Mouse (Mus musculus): Measurements from ENCODE around the gene Car15. TPM values are rescaled to one million over a fixed set of nuclear protein-coding genes. Genes with fewer than 3 reads are reported as not detected.

Gene Car15
- total RNA-seq, 2 experiments from 2014 or later = 0.83 to 0.98 TPM

DNA sequence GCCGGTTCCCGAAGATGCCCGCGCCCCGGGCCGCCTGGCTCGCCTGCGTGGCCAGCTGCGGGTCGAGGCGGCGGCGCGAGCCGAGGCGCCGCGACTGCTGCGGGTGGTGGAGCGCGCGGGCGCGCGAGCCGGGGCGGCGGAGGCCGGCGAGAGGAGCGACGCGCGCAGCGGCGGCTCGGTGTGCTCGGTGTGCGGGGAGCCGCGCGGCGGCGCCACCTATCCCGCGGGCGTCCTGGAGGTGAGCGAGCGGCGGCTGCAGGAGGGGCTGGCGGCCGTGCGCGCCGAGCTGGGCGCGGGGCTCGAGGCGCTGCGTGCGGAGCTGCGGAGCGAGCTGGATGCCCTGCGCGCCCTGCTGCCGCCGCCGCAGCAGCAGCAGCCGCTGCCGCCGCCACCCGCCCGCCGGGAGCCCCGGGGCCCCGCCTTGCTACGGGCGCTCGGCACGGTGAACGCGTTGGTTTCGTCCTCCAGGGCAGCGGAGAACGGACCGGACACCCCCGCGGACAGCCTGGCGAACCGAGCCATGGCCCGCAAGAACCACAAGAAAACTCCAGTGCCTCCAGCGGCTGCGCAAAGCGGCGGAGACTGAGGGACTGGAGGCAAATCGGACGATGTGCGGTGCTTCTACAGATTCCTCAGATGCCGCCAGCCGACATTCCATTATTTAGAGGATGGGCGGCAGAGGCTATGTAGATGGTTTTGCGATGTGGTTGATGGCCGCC, 4.3 kb downstream of the Car15 start:
- DNase-seq (ENCODE audit: low spot score in 2 of 2) = no peak

- DNase-seq (ENCODE audit: low spot score in 2 of 2) = no peak
Observed at GRCm38 (mm10) chr16:17833321-17833680, 4.9 kb downstream of the Car15 start.

GRCm38 (mm10) chr16:17832821-17833220, 5.3 kb downstream of the Car15 start, which contains the start of gene B830017H08Rik:
Gene B830017H08Rik (plus strand): TSS chr16:17833121.
- DNase-seq (ENCODE audit: low spot score in 2 of 2) = no peak

DNA sequence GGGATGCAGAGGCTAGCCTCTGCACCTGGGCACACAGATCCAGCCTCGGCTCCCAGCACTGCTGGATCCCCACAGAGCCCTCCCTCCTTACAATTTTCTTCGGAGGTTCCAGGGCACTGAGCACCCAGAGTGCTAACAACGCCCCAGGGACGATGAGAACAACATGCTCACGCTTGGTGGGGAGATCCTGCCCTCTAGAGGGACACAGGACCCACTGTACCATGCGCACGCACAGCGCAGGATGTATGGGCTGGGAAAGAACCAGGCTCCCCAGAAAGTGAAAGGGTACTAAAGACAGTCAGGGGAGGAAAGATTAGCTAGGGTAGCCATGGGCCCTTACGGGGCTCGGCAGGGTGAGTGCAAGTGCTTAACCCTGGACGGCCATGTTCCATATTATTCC, 6.4 kb downstream of the Car15 start:
- DNase-seq (ENCODE audit: low spot score in 2 of 2) = no peak

DNA sequence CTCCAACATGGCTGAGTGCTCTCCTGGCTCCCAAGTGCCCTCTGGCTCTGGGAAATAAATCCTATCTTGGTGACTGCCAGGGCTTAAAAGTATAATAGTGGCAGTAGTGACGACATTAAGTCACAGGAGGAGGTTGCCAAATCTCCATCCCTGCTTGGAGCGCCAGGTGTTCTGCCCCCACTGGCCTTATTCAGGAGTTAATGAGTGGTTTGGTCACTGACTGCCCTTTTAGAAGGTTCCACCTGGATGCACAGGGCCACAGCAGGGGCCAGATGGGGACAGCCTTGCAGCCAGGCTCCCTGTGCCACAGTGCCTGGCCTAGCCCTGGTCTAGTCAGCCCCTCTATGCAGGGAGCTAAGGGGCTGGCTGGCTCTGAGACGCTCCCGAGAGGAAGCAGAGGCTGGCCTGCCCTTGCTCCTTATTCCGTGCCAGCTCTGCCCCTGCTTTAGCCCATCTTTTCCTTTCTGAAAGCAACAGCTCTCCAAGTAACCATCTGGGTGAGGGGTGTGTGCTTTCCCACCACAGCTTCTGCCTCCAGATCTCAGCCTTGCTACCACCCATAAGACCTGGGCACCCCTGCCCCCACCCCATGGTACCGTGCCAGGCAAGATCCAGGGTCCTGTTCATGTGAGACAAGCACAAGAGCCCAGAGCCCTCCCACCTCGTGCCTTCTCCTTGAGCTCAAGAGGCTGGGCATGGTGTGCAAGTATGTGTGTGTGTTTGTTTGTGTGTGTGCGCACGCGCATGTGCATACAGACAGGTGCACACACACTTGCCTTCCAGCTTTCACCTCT, 7.6 kb downstream of the Car15 start:
- DNase-seq (ENCODE audit: low spot score in 2 of 2) = no peak

- no peak for DNase-seq (ENCODE audit: low spot score in 2 of 2)
Observed at GRCm38 (mm10) chr16:17828867-17829266, 9.3 kb downstream of the Car15 start.

- no peak for DNase-seq (ENCODE audit: low spot score in 2 of 2)
Observed at GRCm38 (mm10) chr16:17828229-17828628, 9.9 kb downstream of the Car15 start.

DNA sequence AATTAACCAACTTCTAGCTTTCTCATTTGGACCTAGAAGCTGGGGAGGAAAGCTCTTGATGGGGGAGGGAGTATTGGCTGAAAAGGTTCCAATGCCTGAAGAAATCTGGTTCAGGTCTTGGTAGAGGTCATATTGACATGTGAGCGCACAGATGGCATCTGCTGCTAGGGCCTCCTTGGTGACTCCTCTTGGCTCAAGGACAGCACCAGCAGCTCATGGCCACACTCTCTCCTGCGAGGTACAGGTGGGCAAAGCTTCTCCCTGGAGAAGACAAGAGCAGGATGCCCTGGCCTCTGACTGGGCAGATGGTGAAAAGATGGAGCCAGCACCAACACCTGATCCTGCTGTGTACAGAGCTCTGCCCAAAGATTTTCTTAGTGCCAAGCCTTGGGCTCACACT, 11.7 kb downstream of the Car15 start:
- no peak for DNase-seq (ENCODE audit: low spot score in 2 of 2)

GRCm38 (mm10) chr16:17816528-17816927, 21.6 kb downstream of the Car15 start:
- DNase-seq (ENCODE audit: low spot score in 2 of 2) = no peak

- DNase-seq (ENCODE audit: low spot score in 2 of 2) = peak in 1 of 2 experiments; percentile 71
Observed at GRCm38 (mm10) chr16:17815411-17816402, 22.5 kb downstream of the Car15 start.

DNA sequence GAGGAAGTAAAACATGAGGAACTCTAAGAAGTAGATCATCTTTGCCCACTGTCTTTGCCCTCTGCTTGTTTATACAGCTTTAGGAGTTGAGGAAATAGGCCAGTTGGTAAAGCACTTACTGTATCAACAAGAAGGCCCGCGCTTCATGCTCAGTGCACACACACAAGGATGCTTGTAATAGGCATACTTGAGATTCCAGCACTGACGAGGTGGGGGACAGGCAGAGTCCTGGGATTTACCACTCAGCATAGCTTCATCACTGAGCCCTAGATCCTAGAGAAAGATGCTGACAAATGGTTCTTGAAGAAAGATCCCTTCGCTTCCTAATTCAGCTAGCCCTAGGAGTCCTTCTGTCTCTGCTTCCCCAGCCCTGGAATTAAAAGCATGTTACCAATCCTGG, 25.0 kb downstream of the Car15 start:
- no peak for DNase-seq (ENCODE audit: low spot score in 2 of 2)

DNA sequence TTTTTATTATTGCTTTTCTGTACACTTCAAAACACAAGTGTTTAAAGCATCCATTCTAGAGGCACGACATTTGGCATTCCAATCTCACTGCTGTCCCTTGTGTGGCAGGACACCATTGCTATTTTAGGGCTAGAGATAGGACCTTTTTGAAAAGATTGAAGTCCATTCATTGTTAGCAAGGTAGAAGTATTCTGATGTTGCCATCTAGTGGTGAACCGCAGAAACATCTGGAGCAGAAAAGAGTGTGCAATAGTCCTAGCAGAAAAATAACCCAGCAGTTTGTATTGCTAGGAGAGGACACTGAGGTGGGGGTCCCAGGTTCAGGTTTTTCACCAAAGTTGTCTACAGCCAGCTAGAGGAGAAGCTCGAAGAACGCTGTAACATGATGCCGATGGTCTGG, 26.0 kb downstream of the Car15 start:
- no peak for DNase-seq (ENCODE audit: low spot score in 2 of 2)

DNA sequence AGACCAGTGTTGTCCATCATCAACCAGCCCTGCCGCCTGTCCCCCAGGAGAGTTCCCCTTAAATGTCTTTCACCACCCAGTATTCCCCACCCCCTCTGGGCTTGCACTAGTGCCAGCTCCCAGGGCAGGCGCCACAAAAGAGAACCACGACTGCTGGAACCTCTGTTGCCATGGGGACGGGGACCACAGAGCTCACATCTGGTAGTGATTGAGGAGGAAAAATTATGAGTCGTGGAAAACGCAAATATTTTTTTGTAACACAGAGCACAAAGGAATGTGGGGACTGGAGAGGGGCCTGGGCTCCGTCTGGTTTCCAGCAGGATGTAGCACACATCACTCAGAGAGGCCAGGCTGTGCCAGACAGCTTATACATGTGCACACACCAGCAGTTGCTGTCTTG, 28.5 kb downstream of the Car15 start:
- peak; percentile 71 to 87 for DNase-seq (ENCODE audit: low spot score in 2 of 2)

GRCm38 (mm10) chr16:17809125-17809524, 29.0 kb downstream of the Car15 start:
- no peak for DNase-seq (ENCODE audit: low spot score in 2 of 2)

GRCm38 (mm10) chr16:17807192-17808009, 30.8 kb downstream of the Car15 start:
- DNase-seq (ENCODE audit: low spot score in 2 of 2) = peak; percentile 81 to 87

DNA sequence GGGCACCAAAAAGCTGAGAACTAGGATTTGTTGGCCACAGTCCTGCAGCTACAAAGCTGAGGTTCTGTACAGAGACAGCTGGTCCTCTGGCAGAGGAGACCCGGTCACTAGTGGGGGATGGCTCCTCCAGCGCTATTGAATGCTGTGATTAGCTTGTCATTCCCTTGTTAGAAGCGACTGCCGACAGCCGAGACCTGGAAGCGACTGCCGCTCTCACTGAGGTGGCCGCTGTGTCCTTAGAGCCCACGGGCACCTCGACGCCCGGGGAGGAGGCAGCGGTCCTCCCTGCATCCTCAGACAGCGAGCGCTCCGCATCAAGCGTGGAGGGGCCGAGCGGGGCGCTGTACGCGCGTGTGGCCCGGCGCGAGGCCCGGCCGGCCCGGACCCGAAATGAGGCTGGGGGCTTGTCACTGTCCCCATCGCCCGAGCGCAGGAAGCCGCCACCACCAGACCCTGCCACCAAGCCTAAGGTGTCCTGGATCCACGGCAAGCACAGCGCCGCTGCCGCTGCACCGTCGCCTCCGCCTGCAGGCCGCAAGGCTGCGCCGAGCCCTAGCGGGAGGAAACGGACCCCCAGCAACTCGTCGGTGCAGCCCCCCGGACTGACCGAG, 31.5 kb downstream of the Car15 start:
- no peak for DNase-seq (ENCODE audit: low spot score in 2 of 2)

DNA sequence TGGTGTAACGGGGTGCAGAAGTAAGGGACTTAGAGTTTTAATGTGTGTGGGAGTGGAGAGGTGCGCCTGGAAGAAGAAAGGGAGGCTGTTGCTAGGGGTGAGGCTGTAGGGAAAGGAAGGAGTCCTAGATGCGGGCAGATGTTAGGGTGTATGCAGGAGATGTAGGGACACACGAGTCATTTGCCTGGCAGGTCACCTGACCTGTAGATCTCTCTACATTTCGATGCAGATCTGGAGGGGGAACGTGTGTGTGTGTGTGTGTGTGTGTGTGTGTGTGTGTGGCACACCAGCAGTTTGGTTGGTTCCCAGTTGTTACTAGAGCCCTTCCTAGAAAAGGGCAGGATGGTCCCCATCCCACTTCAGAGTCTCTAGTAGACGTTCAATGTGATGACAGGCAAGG, 33.2 kb downstream of the Car15 start:
- DNase-seq (ENCODE audit: low spot score in 2 of 2) = no peak

DNA sequence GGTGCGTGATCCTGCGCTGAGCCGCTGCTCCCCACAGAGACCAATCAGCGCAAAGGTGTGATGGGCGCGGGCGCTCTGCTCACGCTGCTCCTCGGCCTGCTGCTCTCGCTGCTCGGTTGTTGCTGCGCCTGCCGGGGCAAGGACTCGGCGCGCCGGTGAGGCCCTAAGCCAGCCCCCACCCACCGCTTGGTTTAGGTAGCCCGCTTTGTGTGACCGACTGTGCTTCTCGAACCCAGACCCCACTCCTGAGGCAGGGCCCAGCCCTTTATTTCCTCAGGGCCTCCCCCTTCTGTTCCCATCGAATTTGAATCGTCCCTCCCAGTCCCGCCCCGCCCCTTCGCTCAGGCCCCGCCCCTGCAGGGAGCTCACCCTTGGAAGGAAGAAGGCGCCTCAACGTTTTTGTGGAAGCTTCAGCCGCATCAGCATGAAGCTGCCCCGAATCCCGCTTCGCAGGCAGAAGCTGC, 33.7 kb downstream of the Car15 start:
- DNase-seq (ENCODE audit: low spot score in 2 of 2) = peak in 1 of 2 experiments; percentile 32

- DNase-seq (ENCODE audit: low spot score in 2 of 2) = no peak
Observed at GRCm38 (mm10) chr16:17803675-17804448, 34.3 kb downstream of the Car15 start.

Data from gastrocnemius, postnatal 4 days (tissue).